Mouse (Mus musculus) kidney, adult 11 months (tissue): Measurements from ENCODE around the gene Gramd1a.

ENCODE experiments used
- DNase-seq: peaks from one replicate; pipeline ENCODE4 v3.0.0; 2022

Gramd1a gene

DNA sequence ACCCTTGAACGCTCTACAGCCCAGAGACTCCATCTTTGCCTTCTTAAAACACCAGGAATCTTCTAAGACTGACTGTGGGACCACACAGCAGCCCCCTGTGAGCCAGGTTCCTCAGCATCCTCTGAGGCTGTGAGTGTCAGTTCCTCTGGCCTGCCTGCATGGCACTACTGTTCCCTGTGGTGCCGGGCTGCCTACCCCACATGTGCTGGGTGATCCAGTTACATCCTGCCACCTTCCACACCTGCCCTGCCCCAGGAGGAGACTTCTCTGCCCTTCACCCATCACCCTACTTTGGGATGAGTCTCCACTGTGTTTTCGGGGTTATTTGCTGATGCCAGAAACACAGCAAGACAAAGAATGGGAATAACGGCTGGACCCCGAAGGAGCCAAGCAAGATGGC lies 36.1 kb downstream of the Gramd1a start:
- DNase-seq = no peak

GRCm38 (mm10) chr7:31118486-31118885 lies 37.2 kb downstream of the Gramd1a start:
- DNase-seq = no peak

- no peak for DNase-seq
Measured at GRCm38 (mm10) chr7:31117465-31117864, 38.2 kb downstream of the Gramd1a start.

DNA sequence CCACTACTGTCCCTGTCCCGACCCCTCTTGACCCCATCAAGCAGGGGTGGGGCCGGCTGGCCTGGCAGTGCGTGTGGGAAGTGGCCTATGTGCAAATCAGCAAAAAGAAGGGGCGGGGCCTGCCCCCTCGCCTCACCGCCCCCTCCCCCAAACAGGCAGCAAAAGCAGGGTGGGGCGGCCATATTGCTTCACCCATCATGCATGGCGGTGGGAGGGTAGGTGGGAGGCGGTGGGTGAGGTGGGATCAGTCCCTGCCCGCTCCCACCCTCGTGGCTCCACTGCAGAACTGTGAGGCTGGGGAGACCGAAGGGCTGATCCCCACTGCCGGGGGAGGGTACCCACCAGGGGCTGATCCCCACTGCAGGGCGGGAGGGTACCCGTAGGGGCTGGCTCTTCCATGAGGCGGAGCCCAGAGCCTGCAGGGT lies 39.0 kb downstream of the Gramd1a start:
- peak; percentile 36 for DNase-seq

- peak; percentile 95 for DNase-seq
Measured at GRCm38 (mm10) chr7:31115587-31116043, 40.1 kb downstream of the Gramd1a start.

- peak; percentile 92 for DNase-seq
Measured at GRCm38 (mm10) chr7:31115182-31115581, 40.5 kb downstream of the Gramd1a start, which contains the start of gene Hpn. Gene Hpn, minus strand, starts transcription at chr7:31115290.

DNA sequence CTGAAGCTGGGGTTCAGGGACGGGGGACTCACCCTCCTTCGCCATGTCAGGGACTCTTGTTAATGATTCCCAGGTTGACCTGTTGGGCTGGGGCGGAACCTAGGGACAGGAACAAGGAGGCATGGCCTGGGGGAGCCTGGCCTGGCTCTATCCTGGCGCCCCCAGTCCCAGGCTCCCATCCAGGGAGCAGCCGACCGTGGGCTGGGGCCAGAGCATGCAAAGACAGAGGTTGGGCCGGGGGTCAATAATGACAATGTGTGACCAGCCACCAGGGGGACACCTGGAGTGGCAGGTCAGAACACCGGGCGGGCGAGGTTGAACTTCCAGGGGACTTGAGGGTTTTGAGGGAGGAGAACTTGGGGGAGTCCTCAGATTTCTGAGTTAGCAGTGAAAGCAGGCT lies 41.0 kb downstream of the Gramd1a start:
- DNase-seq = peak; percentile 81

DNA sequence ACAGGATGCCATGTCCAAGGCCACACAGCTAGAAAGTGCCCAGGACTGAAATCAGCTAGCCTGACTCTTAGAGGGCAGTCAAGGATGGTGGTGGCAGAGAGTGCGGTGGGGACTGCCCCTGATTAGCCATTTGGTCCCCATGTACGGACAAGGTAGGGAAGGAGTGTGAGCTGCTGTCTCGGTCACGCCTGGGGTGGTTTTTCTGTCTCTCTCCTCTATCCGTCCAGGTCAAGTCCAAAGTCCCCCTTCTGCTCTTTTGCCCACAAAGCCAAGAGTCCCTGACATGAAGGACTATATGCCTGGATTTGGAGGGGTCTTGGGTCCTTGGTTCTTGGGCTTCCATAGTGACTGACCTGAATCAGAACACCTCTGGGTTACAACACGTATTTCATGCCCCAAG lies 41.9 kb downstream of the Gramd1a start:
- DNase-seq = peak; percentile 80

DNA sequence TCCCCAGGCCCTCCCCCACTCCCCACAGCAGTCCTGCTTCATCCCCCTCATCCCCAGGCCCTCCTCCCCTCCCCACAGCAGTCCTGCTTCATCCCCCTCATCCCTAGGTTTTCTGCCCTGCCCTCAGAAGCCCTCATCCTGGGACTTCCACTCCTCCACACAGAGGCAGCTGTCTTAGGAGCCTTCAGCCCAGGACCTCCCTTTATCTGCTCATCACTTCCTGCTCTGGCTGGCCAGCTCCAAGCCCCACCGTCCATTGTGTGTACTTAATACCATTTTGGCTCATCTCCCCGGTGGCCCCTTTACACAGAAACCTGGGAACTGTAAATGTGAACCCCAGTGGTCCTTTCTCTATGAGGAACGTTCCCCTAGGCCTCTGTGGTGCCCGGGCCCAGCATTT lies 43.7 kb downstream of the Gramd1a start:
- DNase-seq = no peak

DNA sequence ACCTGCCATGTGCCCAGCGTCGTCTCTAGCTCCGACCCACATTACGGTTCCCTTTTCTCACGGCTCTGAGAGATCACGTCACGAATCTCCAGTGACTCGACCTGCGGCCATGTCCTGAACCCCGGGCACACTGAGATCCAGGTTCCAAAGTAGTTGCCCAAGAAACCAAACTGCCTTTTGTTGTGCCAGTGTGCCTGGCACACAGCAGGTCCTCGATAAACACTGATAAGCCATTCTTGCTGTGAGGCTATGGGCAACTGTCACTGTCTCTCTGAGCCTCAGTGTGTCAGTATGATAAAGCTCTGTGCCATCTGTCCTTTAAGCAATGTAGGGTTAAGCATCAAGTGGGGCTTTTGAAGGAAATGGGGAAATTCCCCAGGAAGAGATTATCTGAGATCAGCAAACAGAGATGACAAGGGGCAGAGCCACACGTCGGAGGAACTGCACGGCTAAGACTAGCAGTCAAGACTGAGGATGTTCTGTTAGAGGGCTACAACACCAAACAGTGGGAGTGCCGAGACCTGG lies 44.8 kb downstream of the Gramd1a start:
- DNase-seq = no peak

DNA sequence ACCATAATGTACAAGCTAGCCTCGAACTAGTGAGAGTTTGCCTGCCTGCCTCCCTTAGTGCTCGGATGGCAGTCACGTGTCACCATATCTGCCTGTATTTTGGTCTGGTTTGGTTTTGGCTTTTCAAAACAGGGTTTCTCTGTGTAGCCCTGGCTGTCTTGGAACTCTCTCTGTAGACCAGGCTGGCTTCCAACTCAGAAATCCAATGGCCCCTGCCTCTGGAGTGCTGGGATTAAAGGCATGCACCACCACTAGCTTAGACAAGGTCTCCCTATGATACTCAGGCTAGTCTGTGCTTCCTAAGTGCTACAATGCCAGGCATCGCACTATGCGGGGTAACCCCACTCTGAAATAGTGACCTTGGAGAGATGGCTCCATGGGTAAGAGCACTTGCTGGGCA lies 45.9 kb downstream of the Gramd1a start:
- no peak for DNase-seq

GRCm38 (mm10) chr7:31109091-31109490 lies 46.6 kb downstream of the Gramd1a start:
- DNase-seq = peak; percentile 80

DNA sequence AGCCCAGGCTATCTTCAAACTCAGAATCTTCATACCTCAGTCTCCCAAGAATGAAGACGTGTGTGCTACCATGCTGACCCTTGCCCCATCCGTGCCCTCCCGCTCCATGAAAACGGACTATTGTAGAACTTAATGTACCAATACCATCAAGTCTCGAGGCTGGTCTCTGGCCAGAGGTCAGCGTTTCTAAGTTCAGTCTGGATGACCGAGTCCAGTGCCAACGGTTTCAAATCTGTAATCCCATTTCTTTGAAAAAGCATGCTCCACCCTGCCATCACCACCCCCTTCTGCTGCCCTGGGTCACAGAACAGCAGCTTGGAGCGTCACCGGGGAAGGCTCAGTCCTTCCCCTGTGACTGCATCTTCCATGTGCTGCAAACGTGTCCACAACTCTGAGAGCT lies 47.9 kb downstream of the Gramd1a start:
- peak; percentile 82 for DNase-seq

GRCm38 (mm10) chr7:31106166-31106565 lies 49.5 kb downstream of the Gramd1a start:
- no peak for DNase-seq

- peak; percentile 65 for DNase-seq
Measured at GRCm38 (mm10) chr7:31105061-31105768, 50.5 kb downstream of the Gramd1a start.

DNA sequence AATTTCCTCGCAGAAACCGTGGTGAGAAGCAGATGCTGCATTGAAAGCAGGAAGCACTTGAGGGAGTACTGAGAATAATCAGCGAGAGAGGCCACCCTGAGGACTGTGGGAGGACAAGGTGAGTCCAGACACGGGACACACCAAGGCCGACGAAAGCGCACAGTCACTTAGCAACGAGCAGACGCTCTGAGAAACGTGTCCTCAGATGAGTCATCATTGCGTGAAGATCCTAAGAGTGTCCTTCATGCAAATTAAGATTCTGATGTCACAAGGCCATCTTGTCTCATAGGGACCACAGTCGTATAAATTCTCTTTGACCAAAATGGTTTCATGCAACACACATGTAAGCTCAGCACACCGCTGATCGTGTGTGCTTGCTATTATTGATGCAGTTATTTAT lies 54.9 kb downstream of the Gramd1a start:
- DNase-seq = no peak

- no peak for DNase-seq
Measured at GRCm38 (mm10) chr7:31099612-31099982, 56.1 kb downstream of the Gramd1a start.

DNA sequence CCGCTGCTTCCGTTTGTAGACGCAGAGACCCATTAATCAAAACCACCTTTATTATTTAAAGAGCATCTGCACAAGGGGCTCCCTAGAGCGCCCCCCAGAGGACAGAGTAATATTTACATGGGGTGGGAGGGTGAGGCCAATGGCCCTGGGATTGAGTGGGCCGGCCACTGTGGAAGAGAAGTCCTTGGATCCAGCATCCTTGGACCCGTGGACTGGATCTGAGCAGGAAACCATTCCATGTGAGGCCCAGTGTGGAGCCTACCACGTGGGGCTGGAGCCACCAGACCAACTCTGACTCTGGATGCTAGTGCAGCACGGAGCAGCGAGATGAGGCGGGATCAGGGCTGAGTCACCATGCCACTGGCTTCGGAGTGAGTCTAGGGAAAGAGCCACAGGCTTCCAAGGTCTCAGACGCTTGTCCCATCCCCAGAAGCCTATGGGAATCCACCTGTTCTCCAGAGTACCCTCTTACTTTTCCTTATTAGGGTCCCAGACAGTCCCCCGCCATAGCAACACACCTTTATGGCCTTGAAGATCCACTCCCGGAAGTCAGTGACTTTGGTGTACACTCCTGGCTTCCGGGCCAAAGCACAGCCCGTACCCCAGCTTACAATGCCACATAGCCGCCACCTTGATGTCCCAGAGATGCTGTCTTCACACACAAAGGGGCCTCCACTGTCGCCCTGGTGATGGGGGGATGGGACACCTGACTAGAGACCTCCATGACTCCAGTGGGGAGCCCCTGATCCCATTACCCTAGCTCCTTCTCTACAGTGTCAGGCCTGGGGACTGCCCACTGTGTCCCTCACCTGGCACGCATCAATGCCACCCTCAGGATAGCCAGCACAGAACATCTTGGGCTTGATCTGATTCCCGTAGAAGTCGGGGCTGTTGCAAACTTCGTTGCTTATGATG lies 56.7 kb downstream of the Gramd1a start:
- no peak for DNase-seq

DNA sequence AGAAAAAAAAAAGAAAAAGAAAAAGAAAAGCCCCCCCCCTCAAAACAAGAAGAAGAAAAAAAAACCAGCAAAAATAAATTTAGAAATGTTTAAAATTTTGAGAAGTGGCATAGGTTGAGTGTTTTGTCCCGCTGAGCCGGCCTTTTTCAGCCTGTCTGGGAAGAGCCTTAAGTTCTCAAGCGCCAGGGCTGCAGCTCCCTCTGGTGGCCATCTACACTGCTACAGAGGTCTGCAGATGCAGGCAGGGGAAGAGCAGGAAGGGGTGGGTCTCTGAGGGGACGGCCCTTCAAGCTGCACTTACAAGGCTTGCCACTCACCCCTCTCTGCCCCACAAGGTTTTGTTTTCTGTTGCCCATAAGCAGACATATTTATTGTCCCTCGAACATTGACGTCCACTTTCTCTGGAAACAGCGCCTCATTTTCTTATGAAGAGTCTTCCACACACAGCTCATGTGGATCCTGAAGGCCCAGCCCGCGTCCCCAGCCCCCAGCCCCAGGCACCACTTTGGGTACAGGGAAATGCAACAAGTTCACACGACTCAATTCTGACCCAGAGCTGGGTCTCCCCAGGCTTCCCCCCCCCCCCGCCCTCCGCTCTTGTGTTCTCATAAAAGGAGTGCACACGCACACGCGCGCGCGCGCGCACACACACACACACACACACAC lies 58.0 kb downstream of the Gramd1a start:
- DNase-seq = peak; percentile 84

- DNase-seq = no peak
Measured at GRCm38 (mm10) chr7:31096892-31097564, 58.7 kb downstream of the Gramd1a start.

DNA sequence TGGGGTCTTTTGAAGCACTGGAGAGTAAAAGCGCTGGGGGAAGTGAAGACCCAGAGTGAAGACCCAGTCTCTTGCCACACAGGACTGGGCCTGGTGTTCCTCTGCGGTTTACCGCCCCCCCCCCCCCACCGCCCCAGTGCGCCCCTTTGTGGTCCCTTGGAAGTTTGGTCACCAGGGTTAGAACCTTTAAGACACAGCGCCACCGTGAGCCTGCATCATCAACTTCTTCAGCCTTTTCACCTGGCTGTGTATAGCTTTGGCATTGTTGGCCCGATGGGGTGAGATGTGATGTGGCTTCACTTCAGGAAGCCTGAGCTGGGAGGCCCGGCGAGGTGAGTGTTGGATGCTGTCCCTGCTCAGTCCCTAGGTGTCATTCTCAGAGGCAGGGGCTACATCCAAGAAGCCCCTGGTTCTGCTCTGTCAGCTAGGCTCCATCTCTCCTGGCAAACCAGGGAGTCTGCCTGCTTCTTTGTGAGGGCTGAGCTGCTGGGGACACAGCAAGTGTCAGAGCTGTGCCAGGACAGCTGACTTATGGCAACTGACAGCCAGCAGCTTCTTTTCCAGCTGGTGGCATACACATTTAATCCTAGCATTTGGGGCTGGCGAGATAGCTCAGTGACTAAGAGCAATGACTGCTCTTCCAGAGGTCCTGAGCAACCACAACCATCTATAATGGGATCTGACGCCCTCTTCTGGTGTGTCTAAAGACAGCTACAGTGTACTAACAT lies 60.8 kb downstream of the Gramd1a start:
- DNase-seq = no peak

DNA sequence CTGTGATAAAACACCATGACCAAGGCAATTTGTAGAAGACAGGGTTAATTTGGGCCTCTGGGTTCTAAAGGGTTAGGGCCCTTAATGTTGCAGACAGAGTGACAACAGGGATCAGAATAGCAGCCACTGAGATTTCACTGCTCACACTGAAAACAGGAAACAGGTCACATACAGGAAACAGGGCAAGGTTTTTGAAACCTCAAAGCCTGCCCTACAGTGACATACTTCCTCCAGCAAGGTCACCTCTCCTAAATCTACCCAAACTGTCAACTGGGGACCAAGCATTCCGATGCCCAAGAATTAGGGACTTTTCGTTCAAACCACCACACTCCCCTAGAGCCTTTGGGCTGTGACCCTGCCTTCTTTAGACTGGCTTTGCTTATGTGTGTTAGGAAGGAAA lies 66.0 kb downstream of the Gramd1a start:
- no peak for DNase-seq
